Mouse (Mus musculus): Measurements from ENCODE around the gene Prss35. TPM values are rescaled to one million over a fixed set of nuclear protein-coding genes. Genes with fewer than 3 reads are reported as not detected.

Prss35 gene
- polyA plus RNA-seq, 1 experiment from 2014 or later: 8.4 TPM

DNA sequence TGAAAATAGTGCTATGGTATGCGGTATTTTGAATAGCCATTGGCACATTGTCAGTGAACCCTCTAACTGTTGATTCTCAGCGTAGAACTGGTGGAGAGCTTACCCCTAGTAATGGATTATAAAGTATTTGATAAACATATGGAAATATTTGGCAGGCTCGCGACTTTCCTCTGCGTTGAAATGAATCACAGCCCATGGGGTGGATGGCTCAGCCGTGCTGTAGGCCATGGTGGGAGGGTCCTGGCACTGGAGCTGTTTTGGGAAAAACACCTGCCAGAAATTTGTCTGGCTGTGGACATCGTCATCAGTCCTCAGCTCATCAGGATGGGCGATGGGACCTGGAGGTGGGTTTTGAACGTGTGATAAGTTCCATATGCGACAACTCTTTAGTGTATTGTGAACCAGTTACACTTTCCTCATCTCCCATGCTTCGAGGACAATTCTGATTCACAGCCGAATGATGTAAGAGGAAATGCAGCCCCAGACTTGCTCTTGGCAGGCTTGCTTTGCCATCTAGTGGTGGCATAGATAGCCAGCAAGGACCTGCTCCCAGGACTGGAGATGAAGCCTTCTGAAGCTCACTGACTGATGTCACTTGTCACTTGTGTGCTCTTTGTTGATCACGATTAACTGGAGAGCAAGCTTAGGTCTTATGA, 2.6 kb downstream of the Prss35 start:
- no peaks in the 10 kb centered on the region for H3K9me3 ChIP-seq (ENCODE audit: low read length)
- peak; percentile 78 for ATAC-seq (ENCODE audit: low FRiP score, low TSS enrichment)
- no peaks in the 10 kb centered on the region for H3K36me3 ChIP-seq (ENCODE audit: insufficient read depth, low read length)
- H3K27me3 ChIP-seq (ENCODE audit: insufficient read depth, low read length): no peaks in the 10 kb centered on the region; the same call in none of the 2 replicates
- peaks cover 6% of the 10 kb centered on the region for H3K4me1 ChIP-seq (ENCODE audit: insufficient read depth, low read length)
- WGBS: 31% methylated on average over 13 of the region's 13 CpGs
- no peak overlapping the region for H3K27ac ChIP-seq (ENCODE audit: low read length)
- no peak overlapping the region for H3K9ac ChIP-seq (replicated peaks; ENCODE audit: low read length)
- no peak overlapping the region for H3K4me3 ChIP-seq (ENCODE audit: low read length)
- H3K4me2 ChIP-seq (replicated peaks; ENCODE audit: low read depth, low read length): no peak overlapping the region

DNA sequence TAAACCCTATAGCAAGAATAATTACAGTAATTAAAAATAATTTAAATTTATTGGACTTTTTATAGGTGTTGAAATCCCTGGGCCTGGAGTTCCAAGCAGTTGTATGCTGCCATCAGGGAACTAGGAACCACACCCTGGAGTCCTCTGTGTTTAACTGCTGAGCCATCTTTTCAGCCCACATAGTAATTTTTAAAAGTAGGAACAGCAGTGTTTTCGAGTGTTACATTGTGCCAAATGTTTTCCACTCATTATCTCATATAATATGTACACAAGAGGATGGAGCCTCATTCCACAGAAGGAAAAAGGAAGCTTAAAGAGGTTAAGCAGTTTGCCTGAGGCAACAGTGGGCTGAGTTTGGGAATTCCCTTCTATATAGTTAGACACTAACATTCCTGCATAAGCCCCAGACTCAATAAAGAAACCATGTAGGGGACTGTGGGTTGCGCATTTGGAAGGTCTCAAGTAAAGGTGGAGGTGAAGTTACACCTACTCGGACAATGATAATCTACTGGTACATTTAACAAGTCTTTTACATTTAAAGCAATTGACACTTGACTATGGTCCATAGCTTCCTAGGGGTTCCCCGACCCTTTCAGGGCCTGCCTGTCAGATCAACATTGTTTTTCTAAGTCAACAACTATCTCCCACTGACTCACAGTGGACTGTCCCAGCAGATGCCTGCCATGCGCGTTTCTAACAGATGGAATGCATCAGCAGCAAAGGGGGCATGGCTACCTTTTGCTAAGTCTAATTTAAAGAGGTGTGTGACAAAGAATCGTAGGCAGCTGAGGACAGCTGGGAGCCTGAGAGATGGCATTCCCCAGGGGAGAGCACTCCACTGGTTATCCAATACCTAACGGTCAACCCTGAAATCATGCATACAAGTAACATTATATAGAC, 19.3 kb downstream of the Prss35 start:
- Histone ChIP-seq H3K9ac (replicated peaks; ENCODE audit: low read length) (no peak overlapping the region), H3K36me3 (ENCODE audit: insufficient read depth, low read length) (no peaks in the 10 kb centered on the region), H3K4me3 (ENCODE audit: low read length) (no peak overlapping the region), H3K9me3 (ENCODE audit: low read length) (no peaks in the 10 kb centered on the region), H3K4me2 (replicated peaks; ENCODE audit: low read depth, low read length) (no peak overlapping the region), H3K27ac (ENCODE audit: low read length) (no peak overlapping the region), H3K4me1 (ENCODE audit: insufficient read depth, low read length) (no peaks in the 10 kb centered on the region), H3K27me3 (ENCODE audit: insufficient read depth, low read length) (no peaks in the 10 kb centered on the region)
- no peak for ATAC-seq (ENCODE audit: low FRiP score, low TSS enrichment)
- WGBS: 51% methylated on average over 8 of the region's 8 CpGs

DNA sequence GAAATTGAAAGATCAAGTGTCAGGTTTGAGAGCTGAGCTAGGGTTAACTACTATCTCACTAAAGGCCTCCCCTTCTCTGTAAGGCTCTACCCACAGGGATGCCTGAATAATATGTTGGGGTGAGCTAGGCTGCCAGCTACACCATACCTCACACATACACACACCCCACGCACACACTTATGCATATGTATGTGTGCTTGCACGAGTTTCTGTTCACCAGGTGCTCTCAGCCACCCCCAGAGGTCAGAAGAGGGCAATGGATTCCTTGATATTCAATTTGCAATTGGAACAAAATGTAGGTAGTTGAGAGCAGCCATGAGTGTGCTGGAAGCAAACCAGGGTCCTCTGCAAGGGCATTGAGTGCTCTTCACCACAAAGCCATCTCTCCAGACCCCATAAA, 20.6 kb downstream of the Prss35 start:
- Histone ChIP-seq H3K36me3 (ENCODE audit: insufficient read depth, low read length) (no peaks in the 10 kb centered on the region), H3K27ac (ENCODE audit: low read length) (no peak overlapping the region), H3K4me2 (replicated peaks; ENCODE audit: low read depth, low read length) (no peak overlapping the region), H3K9ac (replicated peaks; ENCODE audit: low read length) (no peak overlapping the region), H3K4me1 (ENCODE audit: insufficient read depth, low read length) (no peaks in the 10 kb centered on the region), H3K27me3 (ENCODE audit: insufficient read depth, low read length) (no peaks in the 10 kb centered on the region), H3K9me3 (ENCODE audit: low read length) (no peaks in the 10 kb centered on the region), H3K4me3 (ENCODE audit: low read length) (no peak overlapping the region)
- no peak for ATAC-seq (ENCODE audit: low FRiP score, low TSS enrichment)
- WGBS: 67% methylated on average over 2 of the region's 2 CpGs

DNA sequence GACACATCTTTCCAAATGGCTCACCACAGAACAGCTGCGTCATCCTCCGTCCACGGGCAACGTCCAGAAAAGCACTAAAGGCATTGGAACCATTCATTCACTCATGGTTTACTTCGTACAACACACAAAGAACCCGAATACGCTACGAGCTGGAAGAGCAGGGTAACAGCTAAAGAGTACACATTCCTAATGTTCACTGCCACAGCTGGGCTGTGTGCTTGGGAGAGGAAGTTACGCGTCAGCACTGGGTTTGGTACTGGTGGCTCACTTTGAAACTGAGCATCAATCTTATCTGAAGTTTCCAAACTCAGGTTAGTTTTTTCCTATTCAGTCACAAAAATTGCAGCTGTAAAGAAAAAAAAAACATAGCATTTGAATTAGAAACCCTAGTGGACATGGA, 23.5 kb downstream of the Prss35 start:
- Histone ChIP-seq H3K9ac (replicated peaks; ENCODE audit: low read length) (no peak overlapping the region), H3K9me3 (ENCODE audit: low read length) (no peaks in the 10 kb centered on the region), H3K4me2 (replicated peaks; ENCODE audit: low read depth, low read length) (no peak overlapping the region), H3K4me1 (ENCODE audit: insufficient read depth, low read length) (no peaks in the 10 kb centered on the region), H3K27me3 (ENCODE audit: insufficient read depth, low read length) (no peaks in the 10 kb centered on the region), H3K4me3 (ENCODE audit: low read length) (no peak overlapping the region), H3K27ac (ENCODE audit: low read length) (no peak overlapping the region), H3K36me3 (ENCODE audit: insufficient read depth, low read length) (no peaks in the 10 kb centered on the region)
- 82% methylated on average over 10 of the region's 10 CpGs for WGBS
- no peak for ATAC-seq (ENCODE audit: low FRiP score, low TSS enrichment)

DNA sequence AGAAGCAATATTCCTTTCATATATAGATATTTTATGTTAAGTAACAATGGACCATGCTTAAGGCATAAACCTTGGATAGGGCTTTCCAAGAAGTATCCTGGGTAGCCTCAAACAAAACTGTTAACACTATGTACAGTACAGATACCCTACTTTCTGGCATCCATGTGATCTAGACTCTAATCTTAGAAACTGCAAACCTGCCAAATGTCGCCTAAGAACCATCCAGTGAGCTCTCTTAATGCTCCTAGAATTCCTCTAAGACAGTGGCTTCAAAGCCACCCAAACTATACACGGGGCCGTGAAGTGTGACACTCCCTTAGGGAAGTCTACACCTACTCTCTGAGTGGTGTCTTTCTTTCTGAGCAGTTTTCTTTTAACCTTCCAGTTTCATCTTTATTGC, 29.4 kb downstream of the Prss35 start:
- Histone ChIP-seq H3K36me3 (ENCODE audit: insufficient read depth, low read length) (no peaks in the 10 kb centered on the region), H3K4me1 (ENCODE audit: insufficient read depth, low read length) (no peaks in the 10 kb centered on the region), H3K9me3 (ENCODE audit: low read length) (no peaks in the 10 kb centered on the region), H3K4me2 (replicated peaks; ENCODE audit: low read depth, low read length) (no peak overlapping the region), H3K9ac (replicated peaks; ENCODE audit: low read length) (no peak overlapping the region), H3K4me3 (ENCODE audit: low read length) (no peak overlapping the region), H3K27ac (ENCODE audit: low read length) (no peak overlapping the region), H3K27me3 (ENCODE audit: insufficient read depth, low read length) (no peaks in the 10 kb centered on the region)
- ATAC-seq (ENCODE audit: low FRiP score, low TSS enrichment): no peak
- WGBS: 49% methylated on average over 3 of the region's 3 CpGs

DNA sequence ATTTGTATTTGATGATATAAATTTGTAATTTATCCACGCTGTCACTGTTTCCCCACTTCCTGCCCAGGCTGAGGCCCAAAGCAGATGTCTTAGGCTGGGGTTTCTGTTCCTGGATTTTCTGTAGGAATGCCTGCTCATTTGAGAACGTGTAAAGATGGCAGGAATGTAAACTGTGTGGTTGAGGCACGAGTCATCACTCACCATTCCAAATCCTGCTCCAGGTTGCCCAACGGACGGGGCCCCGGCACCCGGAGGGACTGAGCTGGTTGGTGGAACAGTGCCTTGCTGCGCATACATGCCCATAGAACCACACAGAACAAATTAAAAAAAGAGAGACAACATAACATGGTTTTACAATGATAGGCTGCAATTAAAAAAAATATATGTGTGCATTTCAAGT, 30.5 kb downstream of the Prss35 start:
- ATAC-seq (ENCODE audit: low FRiP score, low TSS enrichment): no peak
- no peaks in the 10 kb centered on the region for H3K9me3 ChIP-seq (ENCODE audit: low read length)
- H3K4me1 ChIP-seq (ENCODE audit: insufficient read depth, low read length): no peaks in the 10 kb centered on the region
- no peak overlapping the region for H3K9ac ChIP-seq (replicated peaks; ENCODE audit: low read length)
- H3K4me3 ChIP-seq (ENCODE audit: low read length): no peak overlapping the region
- H3K27ac ChIP-seq (ENCODE audit: low read length): no peak overlapping the region
- H3K4me2 ChIP-seq (replicated peaks; ENCODE audit: low read depth, low read length): no peak overlapping the region
- no peaks in the 10 kb centered on the region for H3K27me3 ChIP-seq (ENCODE audit: insufficient read depth, low read length)
- no peaks in the 10 kb centered on the region for H3K36me3 ChIP-seq (ENCODE audit: insufficient read depth, low read length)
- WGBS: 83% methylated on average over 8 of the region's 8 CpGs

DNA sequence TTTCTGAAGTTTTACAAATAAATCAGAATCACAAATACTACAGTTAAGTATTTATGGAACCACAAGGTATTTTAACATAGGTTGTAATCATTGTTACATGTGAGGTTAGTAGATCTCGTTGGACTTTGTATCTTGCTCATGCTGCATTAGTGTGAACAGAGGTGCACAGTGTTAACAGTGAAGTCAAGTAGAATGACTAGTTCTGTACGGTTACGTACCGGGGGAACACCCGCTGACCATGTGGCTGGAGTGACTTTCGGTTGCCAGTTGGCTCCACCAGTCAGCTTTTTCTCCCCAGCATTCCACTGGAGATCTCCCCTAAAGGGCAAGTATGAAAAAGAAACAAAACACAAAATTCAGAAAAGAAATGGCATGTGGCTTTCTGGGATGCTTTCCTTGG, 31.9 kb downstream of the Prss35 start:
- WGBS: 95% methylated on average over 6 of the region's 6 CpGs
- Histone ChIP-seq H3K9ac (replicated peaks; ENCODE audit: low read length) (no peak overlapping the region), H3K27ac (ENCODE audit: low read length) (no peak overlapping the region), H3K4me3 (ENCODE audit: low read length) (no peak overlapping the region), H3K9me3 (ENCODE audit: low read length) (no peaks in the 10 kb centered on the region), H3K4me2 (replicated peaks; ENCODE audit: low read depth, low read length) (no peak overlapping the region), H3K36me3 (ENCODE audit: insufficient read depth, low read length) (no peaks in the 10 kb centered on the region), H3K4me1 (ENCODE audit: insufficient read depth, low read length) (no peaks in the 10 kb centered on the region), H3K27me3 (ENCODE audit: insufficient read depth, low read length) (no peaks in the 10 kb centered on the region)
- no peak for ATAC-seq (ENCODE audit: low FRiP score, low TSS enrichment)

DNA sequence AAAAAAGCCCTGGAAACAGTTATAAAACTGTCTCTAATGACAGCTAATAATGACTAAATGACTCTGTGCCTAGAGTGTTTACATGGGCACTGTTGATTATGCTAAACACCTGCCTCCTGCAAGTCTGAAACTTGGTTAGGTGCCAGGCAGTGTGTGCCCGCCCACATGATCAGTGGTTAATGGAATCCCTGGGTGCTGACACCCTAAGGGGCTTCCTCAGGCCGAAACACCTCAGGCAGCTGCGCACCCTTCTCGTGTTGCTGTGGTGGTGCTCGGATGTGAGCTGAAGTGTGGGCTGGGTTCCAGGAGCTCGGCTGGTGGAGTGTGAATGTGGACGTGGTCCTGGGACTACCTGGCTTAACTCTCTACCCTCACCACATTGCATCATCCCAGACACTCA, 33.9 kb downstream of the Prss35 start:
- Histone ChIP-seq H3K27ac (ENCODE audit: low read length) (no peak overlapping the region), H3K27me3 (ENCODE audit: insufficient read depth, low read length) (no peaks in the 10 kb centered on the region), H3K9me3 (ENCODE audit: low read length) (no peaks in the 10 kb centered on the region), H3K9ac (replicated peaks; ENCODE audit: low read length) (no peak overlapping the region), H3K4me1 (ENCODE audit: insufficient read depth, low read length) (no peaks in the 10 kb centered on the region), H3K4me3 (ENCODE audit: low read length) (no peak overlapping the region), H3K4me2 (replicated peaks; ENCODE audit: low read depth, low read length) (no peak overlapping the region), H3K36me3 (ENCODE audit: insufficient read depth, low read length) (no peaks in the 10 kb centered on the region)
- WGBS: 57% methylated on average over 7 of the region's 7 CpGs
- ATAC-seq (ENCODE audit: low FRiP score, low TSS enrichment): no peak

DNA sequence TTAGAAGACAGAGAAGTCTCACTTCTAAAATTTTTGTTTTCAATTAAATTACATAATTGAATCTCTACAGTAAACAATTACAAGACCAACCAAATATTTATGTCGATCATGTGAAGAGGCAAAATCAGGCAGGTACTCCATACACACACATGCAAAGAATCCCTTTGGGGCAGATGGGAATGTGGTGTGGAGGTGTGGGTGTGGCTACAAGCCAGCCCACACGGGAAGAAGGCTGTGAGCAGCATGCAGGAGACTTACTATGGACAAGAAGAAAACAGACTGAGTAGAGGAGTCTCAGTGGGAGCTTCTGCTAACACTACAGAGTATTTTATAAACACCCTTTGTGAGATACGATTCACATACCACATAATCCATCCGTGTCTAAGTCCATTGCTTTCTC, 34.8 kb downstream of the Prss35 start:
- no peaks in the 10 kb centered on the region for H3K36me3 ChIP-seq (ENCODE audit: insufficient read depth, low read length)
- no peak overlapping the region for H3K4me2 ChIP-seq (replicated peaks; ENCODE audit: low read depth, low read length)
- H3K9ac ChIP-seq (replicated peaks; ENCODE audit: low read length): no peak overlapping the region
- 75% methylated on average over 4 of the region's 4 CpGs for WGBS
- H3K4me3 ChIP-seq (ENCODE audit: low read length): no peak overlapping the region
- ATAC-seq (ENCODE audit: low FRiP score, low TSS enrichment): no peak
- H3K9me3 ChIP-seq (ENCODE audit: low read length): no peaks in the 10 kb centered on the region
- no peaks in the 10 kb centered on the region for H3K27me3 ChIP-seq (ENCODE audit: insufficient read depth, low read length)
- H3K27ac ChIP-seq (ENCODE audit: low read length): no peak overlapping the region
- H3K4me1 ChIP-seq (ENCODE audit: insufficient read depth, low read length): no peaks in the 10 kb centered on the region

DNA sequence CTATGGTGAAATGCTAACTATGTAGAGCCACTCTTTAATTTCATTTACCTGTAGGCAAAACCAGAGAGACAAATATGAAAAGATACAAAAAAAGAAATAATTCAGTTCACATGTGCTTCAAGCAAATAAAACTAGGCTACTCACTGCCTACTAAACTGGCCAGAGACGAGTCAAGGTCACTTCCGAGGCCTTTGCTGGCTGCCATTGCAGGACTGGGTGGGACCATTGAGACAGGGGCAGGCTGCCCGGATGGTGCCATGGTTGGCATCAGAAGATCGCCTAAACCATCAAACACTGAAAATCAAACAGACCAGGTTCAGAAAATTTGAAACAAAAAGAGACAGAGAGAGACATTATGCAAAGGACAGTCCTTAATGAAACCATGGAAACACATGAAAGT, 38.0 kb downstream of the Prss35 start:
- WGBS: 90% methylated on average over 4 of the region's 4 CpGs
- no peak overlapping the region for H3K4me3 ChIP-seq (ENCODE audit: low read length)
- no peak overlapping the region for H3K9ac ChIP-seq (replicated peaks; ENCODE audit: low read length)
- no peak overlapping the region for H3K4me2 ChIP-seq (replicated peaks; ENCODE audit: low read depth, low read length)
- H3K27ac ChIP-seq (ENCODE audit: low read length): no peak overlapping the region
- H3K9me3 ChIP-seq (ENCODE audit: low read length): no peaks in the 10 kb centered on the region
- H3K27me3 ChIP-seq (ENCODE audit: insufficient read depth, low read length): no peaks in the 10 kb centered on the region
- H3K4me1 ChIP-seq (ENCODE audit: insufficient read depth, low read length): no peaks in the 10 kb centered on the region
- no peaks in the 10 kb centered on the region for H3K36me3 ChIP-seq (ENCODE audit: insufficient read depth, low read length)
- no peak for ATAC-seq (ENCODE audit: low FRiP score, low TSS enrichment)
